Mouse (Mus musculus) monocyte, adult 5-6 weeks (primary cell): ENCODE measurements around the gene Pex7. TPM values are rescaled to one million over a fixed set of nuclear protein-coding genes. Genes with fewer than 3 reads are reported as not detected.
"Not testable (repeated sequence)": the region's sequence is repeated elsewhere in the genome, so short reads cannot be mapped to it uniquely, and the experiment has no call there.

Source experiments
- ATAC-seq: fragments of 153-309, 156-312 bp; replicated peaks from 2 replicates; pipeline ENCODE4 v1.8.0; 2017; ENCODE audit warnings: mild to moderate bottlenecking; ENCODE audit not compliant: low TSS enrichment, insufficient number of reproducible peaks, severe bottlenecking, poor library complexity, low FRiP score
- total RNA-seq: library from RNA; stranded (forward); fragments of 200-1000, 200-491, 200-594 nt; gene quantifications from 3 replicates; pipeline ENCODE4 v1.2.3, GENCODE M21; 2017

Pex7 gene
- total RNA-seq, 1 experiment from 2014 or later: 20.9 TPM

- ATAC-seq: no peak
Measured at GRCm38 (mm10) chr10:19935295-19935623, 27.8 kb upstream of the Pex7 start.

DNA sequence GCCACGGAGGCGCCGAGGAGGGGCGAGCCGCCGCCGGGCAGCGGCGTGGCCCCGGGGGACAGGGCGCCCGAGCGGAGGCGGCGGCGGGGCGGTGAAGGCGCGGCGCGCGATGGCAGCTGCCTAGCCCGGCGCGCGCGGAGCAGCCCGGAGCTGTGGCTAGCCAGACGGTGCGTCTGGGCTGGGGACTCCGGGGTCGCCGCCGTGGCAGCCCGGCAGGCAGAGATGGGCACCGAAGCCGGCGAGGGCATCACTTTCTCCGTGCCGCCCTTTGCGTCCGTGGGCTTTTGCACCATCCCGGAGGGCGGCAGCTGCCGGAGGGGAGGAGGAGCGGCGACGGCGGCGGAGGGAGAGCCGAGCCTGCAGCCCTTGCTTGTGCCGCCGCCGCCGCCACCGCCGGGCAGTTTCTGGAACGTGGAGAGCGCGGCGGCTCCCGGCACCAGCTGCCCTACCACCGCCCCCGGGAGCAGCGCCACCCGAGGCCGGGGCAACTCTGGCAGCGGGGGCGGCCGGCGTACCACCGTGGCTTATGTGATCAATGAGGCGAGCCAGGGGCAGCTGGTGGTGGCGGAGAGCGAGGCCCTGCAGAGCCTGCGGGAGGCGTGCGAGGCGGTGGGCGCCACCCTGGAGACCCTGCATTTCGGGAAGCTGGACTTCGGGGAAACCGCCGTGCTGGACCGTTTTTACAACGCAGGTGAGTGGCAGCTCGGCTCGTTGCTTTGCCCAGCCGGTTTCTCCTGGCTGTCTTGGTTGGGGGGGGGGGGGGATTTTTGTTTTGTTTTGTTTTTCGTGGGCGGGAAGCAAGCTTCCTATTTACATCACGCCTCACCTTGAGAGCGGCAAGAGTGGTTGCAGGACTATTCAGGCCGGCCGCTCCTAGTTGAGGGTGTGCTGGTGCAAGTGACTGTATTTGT lies 27.1 kb upstream of the Pex7 start, which contains the start of gene Map3k5:
Map3k5 (plus strand) TSS at position 89 of the 911 bp plus-strand sequence.
- no peak for ATAC-seq

GRCm38 (mm10) chr10:19933511-19934383 lies 26.3 kb upstream of the Pex7 start:
- peak; percentile 67 for ATAC-seq

- ATAC-seq: no peak
Measured at GRCm38 (mm10) chr10:19932986-19933385, 25.5 kb upstream of the Pex7 start.

- ATAC-seq: no peak
Measured at GRCm38 (mm10) chr10:19928205-19928604, 20.7 kb upstream of the Pex7 start.

DNA sequence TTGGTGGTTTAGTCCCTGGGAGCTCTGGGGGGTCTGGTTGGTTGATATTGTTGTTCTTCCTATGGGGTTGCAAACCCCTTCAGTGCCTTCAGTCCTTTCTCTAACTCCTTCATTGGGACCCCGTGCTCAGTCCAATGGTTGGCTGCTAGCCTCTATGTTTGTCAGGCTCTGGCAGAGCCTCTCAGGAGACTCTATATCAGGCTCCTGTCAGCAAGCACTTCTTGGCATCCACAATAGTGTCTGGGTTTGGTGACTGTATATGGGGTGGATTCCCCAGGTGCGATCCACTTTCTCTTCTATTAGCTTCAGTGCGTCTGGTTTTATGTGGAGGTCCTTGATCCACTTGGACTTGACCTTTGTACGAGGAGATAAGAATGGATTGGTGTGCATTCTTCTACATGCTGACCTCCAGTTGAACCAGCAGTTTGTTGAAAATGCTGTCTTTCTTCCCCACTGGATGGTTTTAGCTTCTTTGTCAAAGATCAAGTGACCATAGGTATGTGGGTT lies 19.0 kb upstream of the Pex7 start:
- ATAC-seq: not testable (repeated sequence)

GRCm38 (mm10) chr10:19924256-19924655 lies 16.8 kb upstream of the Pex7 start:
- no peak for ATAC-seq

GRCm38 (mm10) chr10:19922410-19922809 lies 14.9 kb upstream of the Pex7 start:
- no peak for ATAC-seq

DNA sequence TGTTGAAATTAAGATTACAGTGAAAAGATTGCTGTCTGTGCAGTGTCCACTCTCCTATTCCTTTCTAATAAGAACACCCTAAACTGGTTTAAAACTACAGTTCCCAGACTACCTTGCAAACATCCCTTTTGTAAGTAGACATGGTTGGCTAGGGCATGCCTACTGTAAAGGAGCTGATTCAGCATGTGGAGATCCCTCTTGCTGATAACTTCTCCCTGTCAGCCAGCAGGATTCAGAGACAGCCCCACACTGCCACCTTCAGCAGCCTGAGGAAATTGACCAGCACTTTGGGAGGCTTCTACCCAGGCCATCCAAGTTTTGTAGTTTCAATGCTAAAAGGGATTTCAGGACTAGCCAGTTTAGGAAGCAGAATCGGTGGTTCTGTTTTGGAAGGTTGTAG lies 7.8 kb upstream of the Pex7 start:
- peak; percentile 86 for ATAC-seq

- ATAC-seq: no peak; the same call in 1 of the 2 replicates
Measured at GRCm38 (mm10) chr10:19913806-19914205, 6.3 kb upstream of the Pex7 start.

GRCm38 (mm10) chr10:19911583-19911982 lies 4.1 kb upstream of the Pex7 start:
- no peak for ATAC-seq

GRCm38 (mm10) chr10:19910516-19910915 lies 3.0 kb upstream of the Pex7 start:
- ATAC-seq: no peak

DNA sequence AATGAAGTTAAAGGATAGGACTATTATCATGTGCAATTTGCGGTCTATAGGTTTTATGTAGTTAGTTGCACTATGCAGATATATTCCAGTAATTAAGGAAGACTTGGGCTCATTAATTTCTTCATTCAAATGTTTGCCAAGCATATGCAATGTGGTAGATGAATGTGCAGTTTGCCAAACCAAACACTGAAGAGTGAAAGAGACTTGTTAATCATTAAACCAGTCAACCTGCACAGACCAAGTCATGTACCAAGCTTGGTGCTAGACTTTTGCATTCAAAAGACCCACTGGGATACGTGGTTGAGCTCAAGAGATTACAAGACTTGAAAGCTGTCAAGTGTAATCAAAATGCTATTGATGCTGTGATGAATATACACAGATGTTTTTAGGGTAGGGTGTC lies 587 bp upstream of the Pex7 start:
- no peak for ATAC-seq

DNA sequence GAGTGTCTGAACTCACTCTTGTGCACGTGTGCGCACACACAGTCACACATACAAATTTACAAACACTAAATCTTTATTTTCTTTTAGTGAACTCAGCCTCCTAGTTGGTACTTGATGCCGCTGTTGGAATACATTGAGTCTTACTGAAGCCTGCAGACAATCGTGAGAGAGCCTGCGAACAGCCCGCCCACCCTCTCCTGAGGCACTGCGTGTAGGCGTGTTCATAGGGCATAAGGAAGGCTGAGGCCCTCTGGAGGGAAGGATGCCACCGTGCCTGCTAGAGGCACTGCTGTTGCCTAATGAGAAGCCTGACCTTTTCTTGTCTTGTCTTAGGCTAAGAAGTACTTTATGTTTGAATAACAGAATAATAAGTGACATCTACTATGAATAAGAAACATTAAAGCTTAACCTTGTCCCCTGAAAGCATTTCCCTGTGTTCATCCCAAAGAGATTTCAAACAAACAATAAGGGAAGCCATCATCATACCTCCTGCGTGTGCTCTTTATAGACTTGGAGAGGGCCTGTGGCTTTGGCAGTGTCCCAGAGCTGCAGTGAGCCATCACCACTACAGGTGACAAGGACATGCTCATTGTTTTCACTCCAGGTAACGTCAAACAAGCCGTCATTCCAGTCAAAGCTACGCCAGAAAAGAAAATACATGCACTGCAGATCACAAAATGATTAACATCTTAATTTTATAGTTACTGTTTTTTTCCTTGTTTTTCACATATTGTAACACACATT lies 3.2 kb downstream of the Pex7 start:
- no peak for ATAC-seq

DNA sequence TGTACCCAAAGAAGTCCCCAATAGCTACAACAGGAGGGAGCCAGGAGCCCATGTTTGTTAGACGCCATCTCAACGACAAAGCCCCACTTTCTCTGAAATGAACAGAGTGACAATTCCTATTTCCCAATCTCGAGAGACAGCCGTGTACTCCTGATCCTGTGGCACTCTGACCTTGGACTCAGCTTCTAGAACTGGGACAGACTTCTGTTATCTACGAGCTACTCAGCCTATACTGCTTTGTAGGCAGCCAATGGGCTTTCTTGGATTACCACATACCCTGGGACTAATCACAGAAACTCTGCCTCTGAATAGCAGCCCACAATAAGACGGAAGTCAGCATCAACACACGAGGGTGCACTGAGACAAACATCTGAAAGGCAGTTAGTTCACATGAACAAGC lies 5.5 kb downstream of the Pex7 start:
- ATAC-seq: no peak

DNA sequence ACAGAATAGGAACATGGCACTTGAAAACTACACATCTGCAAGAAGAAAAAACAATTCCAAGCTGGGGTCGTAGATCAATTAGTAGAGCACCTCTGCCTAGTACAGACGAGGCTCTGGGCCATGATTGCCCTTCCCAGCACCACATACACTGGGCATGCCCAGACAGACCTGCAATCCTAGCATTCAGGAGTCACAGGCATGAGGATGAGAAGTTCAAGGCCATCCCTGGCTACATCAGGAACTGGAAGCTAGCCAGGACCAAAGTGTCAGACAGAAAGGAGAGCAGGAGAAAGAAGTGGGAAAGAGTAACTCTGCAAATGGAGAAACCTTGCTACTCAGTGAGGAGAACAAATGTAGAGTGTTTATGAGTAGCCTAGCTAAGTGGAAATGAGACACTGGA lies 7.3 kb downstream of the Pex7 start:
- ATAC-seq: no peak

GRCm38 (mm10) chr10:19893976-19894375 lies 13.5 kb downstream of the Pex7 start:
- ATAC-seq: 0 out of 2 replicates have a peak, but pooled peaks have one; percentile 27

DNA sequence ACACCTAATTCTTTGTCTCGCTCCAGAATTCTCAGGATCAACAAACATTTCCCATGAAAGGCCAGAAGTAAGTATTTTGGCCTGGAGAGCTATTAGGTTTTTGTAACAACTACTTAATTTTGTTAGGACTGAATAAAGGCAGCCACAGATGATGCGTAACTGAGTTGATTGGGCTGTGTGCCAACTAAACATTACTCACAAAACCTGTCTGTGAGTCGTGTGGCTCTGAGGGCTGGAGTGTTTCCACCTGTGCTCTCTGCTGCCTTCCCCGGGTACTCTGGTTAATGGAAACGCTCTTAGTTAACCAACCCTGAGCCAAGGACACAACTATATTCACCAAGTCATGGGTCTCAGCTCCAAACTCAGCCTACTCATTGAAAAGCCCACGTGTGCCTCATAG lies 14.3 kb downstream of the Pex7 start:
- ATAC-seq: no peak

GRCm38 (mm10) chr10:19891686-19892085 lies 15.8 kb downstream of the Pex7 start:
- no peak for ATAC-seq
